Mouse (Mus musculus) CD8-positive naive resting alpha-beta T cell, adult 57 days (primary cell): ENCODE results near the gene Cdk18. TPM values are rescaled to one million over a fixed set of nuclear protein-coding genes. Genes with fewer than 3 reads are reported as not detected.

Experiments
- total RNA-seq: library from RNA; stranded (reverse); gene quantifications from one replicate; pipeline ENCODE4 v1.2.4, GENCODE M21; 2023

Gene Cdk18
- not detected for total RNA-seq

GRCm38 (mm10) chr1:132139416-132139864 is at the start of gene Cdk18:
Gene Cdk18 (minus strand): TSS chr1:132139684.

DNA sequence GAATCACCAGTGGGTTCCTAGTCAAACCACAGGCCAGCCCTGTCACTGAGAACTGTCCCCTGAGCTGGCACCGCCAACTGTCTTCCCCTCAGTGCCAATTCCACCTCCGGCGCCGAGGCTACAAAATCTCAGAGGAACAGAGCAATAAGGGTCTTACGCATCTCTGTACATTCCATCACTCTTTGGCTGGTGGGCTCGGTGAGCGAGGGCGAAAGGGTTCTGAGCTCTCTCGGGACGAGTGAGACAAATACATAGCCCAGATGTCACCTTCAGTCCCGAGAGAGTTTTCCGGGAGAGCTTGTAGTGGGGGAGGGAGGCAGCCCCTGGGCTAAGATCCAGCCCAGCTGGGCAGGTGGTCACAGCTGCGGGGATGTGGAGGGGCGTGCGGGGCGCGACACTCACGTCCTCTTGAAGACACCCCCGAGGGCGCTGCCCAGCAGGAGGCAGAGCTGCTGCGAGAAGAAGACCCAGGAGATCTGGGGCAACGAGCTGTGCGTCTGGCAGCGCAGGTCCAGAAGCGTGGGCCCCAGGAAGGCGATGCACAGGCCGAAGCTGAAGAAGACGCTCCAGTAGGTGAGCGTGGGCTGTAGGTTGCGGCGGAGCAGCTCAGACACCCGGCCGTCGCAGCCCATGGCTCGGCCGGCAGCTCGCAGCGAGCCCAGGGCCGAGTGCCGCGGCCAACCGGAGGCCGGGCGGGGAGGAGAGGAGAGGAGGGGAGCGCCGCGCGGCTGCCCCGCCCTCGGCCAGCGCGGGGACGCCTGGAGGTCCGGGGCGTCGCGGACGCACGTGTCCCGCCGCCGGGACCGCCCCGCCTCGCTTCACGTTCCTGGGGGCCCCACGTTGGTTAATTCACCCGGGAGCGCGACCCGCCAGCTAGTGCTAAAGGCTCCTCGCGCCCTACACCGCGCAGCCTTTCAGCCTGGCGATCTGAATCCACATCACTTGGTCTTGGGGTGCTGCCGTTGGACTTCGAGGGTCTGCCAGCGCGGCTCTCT is 71.9 kb downstream of the Cdk18 start, which contains the start of gene Mfsd4a:
Gene Mfsd4a (minus strand): TSS at position 802 of the 995 bp plus-strand sequence.

Other genes with a start within 250 kb of the Cdk18 start
- gene Nucks1, start 229.2 kb downstream of the Cdk18 start, total RNA-seq: 85.2 TPM
- gene Slc45a3, start 176.7 kb downstream of the Cdk18 start, total RNA-seq: 0.61 TPM
- gene Elk4, start 132.1 kb downstream of the Cdk18 start, total RNA-seq: 320 TPM
- 0.43 TPM for gene Mfsd4a, start 71.6 kb downstream of the Cdk18 start, total RNA-seq
- gene Lemd1, start 51.7 kb upstream of the Cdk18 start, total RNA-seq: not detected
- gene AC124108.1, start 51.8 kb upstream of the Cdk18 start, total RNA-seq: not detected
- gene Gm10188, start 90.1 kb upstream of the Cdk18 start, total RNA-seq: not detected
- gene Klhdc8a, start 158.9 kb upstream of the Cdk18 start, total RNA-seq: not detected
- 13.2 TPM for gene Nuak2, start 176.4 kb upstream of the Cdk18 start, total RNA-seq